14 mouse cellular contexts compared by ENCODE assay signal in the genomic region with DNA sequence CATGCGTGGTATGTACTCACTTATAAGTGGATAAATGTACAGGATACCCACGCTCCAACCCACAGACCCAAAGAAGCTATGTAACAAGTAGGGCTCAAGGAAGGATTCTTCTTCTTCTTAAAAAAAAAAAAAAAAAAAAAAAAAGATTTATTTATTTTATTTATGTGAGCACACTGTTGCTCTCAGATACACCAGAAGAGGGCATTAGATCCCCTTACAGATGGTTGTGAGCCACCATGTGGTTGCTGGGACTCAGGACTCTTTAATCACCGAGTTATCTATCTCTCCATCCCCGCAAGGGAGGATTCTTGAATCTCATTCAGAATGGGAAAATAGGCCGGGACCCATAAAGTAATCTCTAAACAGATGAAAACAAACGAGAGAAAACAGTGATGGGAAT. TPM values are rescaled to one million over a fixed set of nuclear protein-coding genes. Genes with fewer than 3 reads are reported as not detected.
DNase-seq lines count a peak whose midpoint lies in the region; ATAC-seq and TF ChIP-seq lines count a peak whose summit lies in the region.
"Had no signal": no experiment of that assay in that cellular context is flagged by ENCODE, and none has a peak within 500 bp of the region (broad histone marks: within the 10 kb centered on the region; RNA-seq: fewer than 3 reads in every experiment).

No protein-coding gene starts in this region.

- ATAC-seq in forebrain, embryonic 14.5 days, result no peak
- ATAC-seq in forebrain, embryonic 15.5 days (replicated peaks), result no peak

- peak; percentile 18 for DNase-seq in forebrain, embryonic 14.5 days (ENCODE audit: low spot score)
- no peak for DNase-seq in left cerebral cortex, adult 2 months (ENCODE audit: extremely low spot score in 1 of 2, low spot score in 2 of 2)
- DNase-seq in left cerebral cortex, postnatal 4 days, result no peak
- DNase-seq in 416B (ENCODE audit: low read depth), result peak; percentile 25
- DNase-seq in R1 (ENCODE audit: low read depth, low spot score), result peak; percentile 14
- no peak for DNase-seq in adrenal gland, adult 18-20 months (ENCODE audit: low spot score in 2 of 2)
- no peak for DNase-seq in thymus, postnatal 10 days (ENCODE audit: low spot score in 2 of 2)
- DNase-seq: adrenal gland, postnatal 10 days; B cell, adult 2 months; heart, postnatal 36 days had no signal

- H3K9me3 ChIP-seq in forebrain, embryonic 14.5 days (replicated peaks; ENCODE audit: control insufficient read depth, low read length), result no peaks in the 10 kb centered on the region
- H3K9me3 ChIP-seq in forebrain, embryonic 15.5 days, result no peaks in the 10 kb centered on the region
- H3K9me3 ChIP-seq: liver, embryonic 15.5 days; midbrain, embryonic 12.5 days; neural tube, embryonic 13.5 days had no signal

- no peaks in the 10 kb centered on the region for H3K4me1 ChIP-seq in forebrain, embryonic 14.5 days (ENCODE audit: control insufficient read depth, insufficient read depth, low read length)
- peaks cover 6% of the 10 kb centered on the region for H3K4me1 ChIP-seq in forebrain, embryonic 15.5 days
- H3K4me1 ChIP-seq: liver, embryonic 15.5 days; midbrain, embryonic 12.5 days had no signal

- H3K4me3 ChIP-seq in forebrain, embryonic 14.5 days (ENCODE audit: low read depth, low read length), result no peak overlapping the region
- H3K4me3 ChIP-seq in forebrain, embryonic 15.5 days, result no peak overlapping the region
- no peak overlapping the region for H3K4me3 ChIP-seq in left cerebral cortex, adult 2 months
- H3K4me3 ChIP-seq: liver, embryonic 15.5 days; midbrain, embryonic 12.5 days; neural tube, embryonic 13.5 days had no signal

- intact Hi-C loops in left cerebral cortex, adult 2 months (cut with DNase I), result no loop called here
- intact Hi-C loops in left cerebral cortex, postnatal 4 days (cut with DNase I), result no loop called here

- no peak overlapping the region for H3K27ac ChIP-seq in forebrain, embryonic 14.5 days (ENCODE audit: low read depth, low read length)
- H3K27ac ChIP-seq in forebrain, embryonic 15.5 days (replicated peaks), result no peak overlapping the region
- H3K27ac ChIP-seq in left cerebral cortex, adult 2 months, result no peak overlapping the region
- H3K27ac ChIP-seq: liver, embryonic 15.5 days; midbrain, embryonic 12.5 days; neural tube, embryonic 13.5 days had no signal

- 57% methylated on average over 6 of the region's 6 CpGs for WGBS in forebrain, embryonic 14.5 days
- WGBS in forebrain, embryonic 15.5 days, result 57% methylated on average over 6 of the region's 6 CpGs

- no peaks in the 10 kb centered on the region for H3K27me3 ChIP-seq in forebrain, embryonic 14.5 days (replicated peaks; ENCODE audit: control insufficient read depth, insufficient read depth, low read length)
- H3K27me3 ChIP-seq in forebrain, embryonic 15.5 days, result no peaks in the 10 kb centered on the region
- H3K27me3 ChIP-seq: liver, embryonic 15.5 days; midbrain, embryonic 12.5 days; neural tube, embryonic 13.5 days had no signal

- H3K4me2 ChIP-seq in forebrain, embryonic 14.5 days (ENCODE audit: low read length), result no peak overlapping the region
- no peak overlapping the region for H3K4me2 ChIP-seq in forebrain, embryonic 15.5 days (replicated peaks)
- H3K4me2 ChIP-seq: liver, embryonic 15.5 days; midbrain, embryonic 12.5 days; neural tube, embryonic 13.5 days had no signal

- no peak overlapping the region for H3K9ac ChIP-seq in forebrain, embryonic 14.5 days (ENCODE audit: low read length)
- H3K9ac ChIP-seq in forebrain, embryonic 15.5 days (replicated peaks), result no peak overlapping the region
- H3K9ac ChIP-seq: liver, embryonic 15.5 days; midbrain, embryonic 12.5 days; neural tube, embryonic 13.5 days had no signal

- peak; percentile 40 for TF ChIP-seq CTCF in left cerebral cortex, adult 2 months (IDR thresholded peaks at IDR 0.05)

- no peaks in the 10 kb centered on the region for H3K36me3 ChIP-seq in forebrain, embryonic 14.5 days (ENCODE audit: control insufficient read depth, insufficient read depth, low read length)
- H3K36me3 ChIP-seq in forebrain, embryonic 15.5 days, result no peaks in the 10 kb centered on the region
- H3K36me3 ChIP-seq: liver, embryonic 15.5 days; midbrain, embryonic 12.5 days had no signal

RNA-seq across cellular contexts. Expression of gene Zfp619, which starts 33.2 kb away (rescaled TPM):
- polyA plus RNA-seq in forebrain, embryonic 14.5 days (2014; fragmentation: Nextera tagmentation; extraction: Ambion mirVana), result 4.8 and 4.9 TPM in 2 replicates
- polyA plus RNA-seq in forebrain, embryonic 15.5 days (2015; fragmentation: Nextera tagmentation; extraction: Ambion mirVana), result 3.2 and 3.4 TPM in 2 replicates
- 1 to 10 TPM; 4.2 to 4.6 TPM for total RNA-seq in left cerebral cortex, adult 2 months (2021)
- 1 to 10 TPM; 5.6 to 6.1 TPM for total RNA-seq in left cerebral cortex, postnatal 4 days (2021)
- total RNA-seq in adrenal gland, adult 18-20 months (2021), result 1 to 10 TPM; 1.7 to 2.0 TPM

Comparison
In these comparisons a context has a peak if more than half of its experiments do, and no peak if none do; other contexts are left out.
1. DNase-seq: peak in forebrain, embryonic 14.5 days (single experiment), 416B (single experiment) and R1 (single experiment); none in left cerebral cortex, adult 2 months (0 of 2), left cerebral cortex, postnatal 4 days (single experiment), adrenal gland, adult 18-20 months (0 of 2) and thymus, postnatal 10 days (0 of 2).